In the genomic region with DNA sequence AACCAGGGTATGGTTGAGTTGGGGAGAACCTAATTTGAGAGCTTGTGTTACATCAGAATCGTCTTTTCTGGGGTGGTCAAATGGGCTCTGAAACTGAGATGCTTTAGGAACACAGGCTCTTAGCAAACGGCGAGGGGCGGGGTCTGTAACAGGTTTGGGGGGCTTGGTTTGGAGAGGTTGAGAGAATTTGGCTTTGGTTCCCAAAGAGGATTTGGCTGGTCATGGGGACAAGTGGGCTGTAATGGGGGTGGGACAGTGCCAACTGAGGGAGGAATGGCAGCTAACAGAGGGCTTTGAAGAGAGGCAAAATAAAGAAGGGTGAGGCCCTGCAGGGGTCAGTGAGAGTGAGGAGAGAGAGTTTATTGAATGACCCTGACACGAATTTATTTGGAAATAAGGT, we compare ENCODE assay signal across 27 mouse cellular contexts. TPM values are rescaled to one million over a fixed set of nuclear protein-coding genes. Genes with fewer than 3 reads are reported as not detected.
DNase-seq lines count a peak whose midpoint lies in the region; TF ChIP-seq lines count a peak whose summit lies in the region.
"Had no signal": no experiment of that assay in that cellular context is flagged by ENCODE, and none has a peak within 500 bp of the region (broad histone marks: within the 10 kb centered on the region; RNA-seq: fewer than 3 reads in every experiment).

No protein-coding gene starts in this region.

- no peak overlapping the region for H3K4me3 ChIP-seq in layer of hippocampus, adult 2 months
- H3K4me3 ChIP-seq: embryonic facial prominence, embryonic 12.5 days; embryonic facial prominence, embryonic 15.5 days; forebrain, embryonic 12.5 days; heart, embryonic 12.5 days; heart, embryonic 15.5 days; hindbrain, embryonic 10.5 days; hindbrain, embryonic 13.5 days had no signal

- H3K27ac ChIP-seq in layer of hippocampus, adult 2 months: 0 out of 2 replicates have a peak overlapping the region, but pooled peaks have one; percentile 69
- H3K27ac ChIP-seq: embryonic facial prominence, embryonic 12.5 days; embryonic facial prominence, embryonic 15.5 days; forebrain, embryonic 12.5 days; heart, embryonic 15.5 days; hindbrain, embryonic 10.5 days; hindbrain, embryonic 13.5 days had no signal

- TF ChIP-seq CTCF in layer of hippocampus, adult 2 months (conservative IDR thresholded peaks at IDR 0.05): no peak

- DNase-seq in adrenal gland, postnatal 10 days: peak; percentile 0
- no peak for DNase-seq in adrenal gland, postnatal 14 days
- no peak for DNase-seq in layer of hippocampus, adult 2 months (ENCODE audit: low spot score in 2 of 2)
- no peak for DNase-seq in layer of hippocampus, adult 11-12 months (ENCODE audit: low spot score)
- DNase-seq in testis, postnatal 10 days (ENCODE audit: low spot score): peak; percentile 39
- DNase-seq in testis, postnatal 14 days (ENCODE audit: low spot score): no peak
- DNase-seq: adrenal gland, adult 8-10 months; cerebellum, adult 11 months; cerebellum, adult 2 months; cerebellum, adult 9-11 months; cerebellum, postnatal 25 days; gastrocnemius, postnatal 10 days; gastrocnemius, postnatal 36 days; heart, postnatal 10 days; heart, postnatal 36 days had no signal

RNA-seq across cellular contexts. Expression of a gene that starts 4.7 kb away (rescaled TPM):
- total RNA-seq in adrenal gland, postnatal 10 days (2021): 10 to 100 TPM; 14.7 to 35.6 TPM
- 1.4 and 31.0 TPM in 2 replicates for total RNA-seq in adrenal gland, postnatal 14 days (2021)
- total RNA-seq in layer of hippocampus, adult 2 months (2021): 1 to 10 TPM; 1.1 to 1.4 TPM
- total RNA-seq: common myeloid progenitor, adult 5-6 weeks; gastrocnemius, adult 18-20 months; gastrocnemius, postnatal 10 days; gastrocnemius, postnatal 36 days; granulocyte monocyte progenitor cell, adult 5-6 weeks; heart, postnatal 10 days had no signal

RNA-seq across cellular contexts. Expression of a gene that starts 5.8 kb away (rescaled TPM):
- under 1 TPM; 0.76 to 0.90 TPM for total RNA-seq in adrenal gland, postnatal 10 days (2021)
- not detected in 2 replicates for total RNA-seq in adrenal gland, postnatal 14 days (2021)
- not detected for total RNA-seq in layer of hippocampus, adult 2 months (2021)
- total RNA-seq: adrenal gland, adult 8-10 months; adrenal gland, postnatal 4 days; common myeloid progenitor, adult 5-6 weeks; ES-E14; gastrocnemius, adult 18-20 months; gastrocnemius, postnatal 10 days; gastrocnemius, postnatal 36 days; granulocyte monocyte progenitor cell, adult 5-6 weeks had no signal

RNA-seq across cellular contexts. Expression of a gene that starts 8.0 kb away (rescaled TPM):
- total RNA-seq in adrenal gland, postnatal 10 days (2021): under 1 TPM in 1 of 2 experiments, not detected in 1; 0.24 TPM
- not detected in 2 replicates for total RNA-seq in adrenal gland, postnatal 14 days (2021)
- total RNA-seq in layer of hippocampus, adult 2 months (2021): not detected
- total RNA-seq: common myeloid progenitor, adult 5-6 weeks; ES-E14; gastrocnemius, adult 18-20 months; gastrocnemius, postnatal 10 days; gastrocnemius, postnatal 36 days; granulocyte monocyte progenitor cell, adult 5-6 weeks; heart, postnatal 10 days; heart, postnatal 36 days had no signal

RNA-seq across cellular contexts. Expression of a gene that starts 16.6 kb away (rescaled TPM):
- total RNA-seq in adrenal gland, postnatal 10 days (2021): under 1 TPM in 1 of 2 experiments, not detected in 1; 0.39 TPM
- total RNA-seq in adrenal gland, postnatal 14 days (2021): 0.89 TPM in 1 of 2 replicates, not detected in the other
- total RNA-seq in layer of hippocampus, adult 2 months (2021): 1 to 10 TPM in 1 of 2 experiments, not detected in 1; 1.8 TPM
- total RNA-seq: gastrocnemius, adult 18-20 months; gastrocnemius, postnatal 10 days; gastrocnemius, postnatal 36 days; granulocyte monocyte progenitor cell, adult 5-6 weeks; heart, postnatal 10 days; heart, postnatal 36 days had no signal

RNA-seq across cellular contexts. Expression of a gene that starts 17.2 kb away (rescaled TPM):
- total RNA-seq in adrenal gland, postnatal 10 days (2021): 10 to 100 TPM; 43.5 to 58.0 TPM
- total RNA-seq in adrenal gland, postnatal 14 days (2021): 44.8 and 61.1 TPM in 2 replicates
- total RNA-seq in layer of hippocampus, adult 2 months (2021): 10 to 100 TPM; 78.2 to 82.8 TPM

Comparison
In these comparisons a context has a peak if more than half of its experiments do, and no peak if none do; other contexts are left out.
1. DNase-seq: peak in adrenal gland, postnatal 10 days (single experiment) and testis, postnatal 10 days (single experiment); none in adrenal gland, postnatal 14 days (single experiment), layer of hippocampus, adult 2 months (0 of 2), layer of hippocampus, adult 11-12 months (single experiment) and testis, postnatal 14 days (single experiment).